8 mouse cellular contexts compared by ENCODE assay signal in the genomic region with DNA sequence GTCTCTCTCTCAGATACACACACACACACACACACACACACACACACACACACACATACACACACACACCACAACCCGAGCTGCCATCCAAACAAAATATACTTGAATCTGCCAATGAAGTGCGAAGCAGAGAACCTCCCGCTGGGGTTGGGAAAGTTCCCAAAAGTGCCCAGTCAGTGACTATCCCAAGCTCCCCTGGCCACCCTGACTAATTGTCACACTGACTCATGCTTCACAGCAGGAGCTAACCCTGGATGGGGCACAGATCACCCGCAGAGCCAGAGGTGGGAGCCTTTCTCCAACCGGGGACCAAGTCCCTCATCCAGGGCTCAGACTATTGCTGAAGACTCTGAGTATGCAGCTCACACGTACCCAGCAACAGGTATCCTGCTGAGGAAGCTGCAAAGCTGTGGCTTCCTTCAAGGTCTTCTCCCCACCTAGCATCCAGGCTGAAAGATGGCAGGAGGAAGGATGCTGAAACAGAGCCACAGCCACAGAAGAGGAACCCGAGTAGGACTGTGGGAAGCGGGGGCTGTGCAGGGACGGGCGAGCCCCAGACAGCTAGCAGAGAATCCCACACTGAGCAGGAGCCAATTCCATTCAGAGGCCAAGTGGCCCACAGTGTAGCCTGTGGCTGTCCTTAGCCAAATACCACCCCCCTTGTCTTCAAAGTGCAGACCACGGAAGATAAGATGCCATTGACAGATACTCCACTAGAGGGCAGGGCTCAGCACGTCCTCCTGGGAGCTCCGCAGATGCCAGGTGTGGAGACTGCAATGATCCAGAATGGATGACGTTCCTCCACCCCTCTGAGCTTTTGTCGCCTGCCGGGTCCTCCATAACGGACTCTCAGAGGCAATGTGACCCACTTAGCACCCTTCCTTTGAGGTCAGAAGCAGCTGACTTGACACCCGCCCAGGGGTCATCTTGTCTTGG. TPM values are rescaled to one million over a fixed set of nuclear protein-coding genes. Genes with fewer than 3 reads are reported as not detected.
DNase-seq lines count a peak whose midpoint lies in the region; ATAC-seq lines count a peak whose summit lies in the region.

No protein-coding gene starts in this region.

- WGBS in hindbrain, embryonic 11.5 days, result 30% methylated on average over 18 of the region's 18 CpGs

- H3K4me2 ChIP-seq in hindbrain, embryonic 11.5 days (replicated peaks; ENCODE audit: low read depth, low read length), result no peak overlapping the region

- H3K27me3 ChIP-seq in hindbrain, embryonic 11.5 days (ENCODE audit: control insufficient read depth, insufficient read depth, low read length), result no peaks in the 10 kb centered on the region

- H3K9me3 ChIP-seq in hindbrain, embryonic 11.5 days (ENCODE audit: control insufficient read depth, low read length), result no peaks in the 10 kb centered on the region

- no peak overlapping the region for H3K4me3 ChIP-seq in hindbrain, embryonic 11.5 days (ENCODE audit: low read depth, low read length)

- H3K9ac ChIP-seq in hindbrain, embryonic 11.5 days (ENCODE audit: low read depth, low read length), result no peak overlapping the region

- peak; percentile 13 for DNase-seq in WW6 (ENCODE audit: low read depth, low spot score)
- peak; percentile 52 for DNase-seq in cerebellum, adult 8-10 months
- peak; percentile 71 for DNase-seq in hindbrain, embryonic 11.5 days (ENCODE audit: low spot score)
- peak; percentile 61 to 71 for DNase-seq in layer of hippocampus, postnatal 14 days (ENCODE audit: low spot score in 2 of 2)
- DNase-seq in lung, postnatal 36 days, result peak; percentile 55
- peak; percentile 18 to 45 for DNase-seq in right cerebral cortex, postnatal 36 days (ENCODE audit: low spot score in 2 of 2)
- no peak for DNase-seq in T-cell, adult 2 months (ENCODE audit: low spot score)

- peak; percentile 96 for ATAC-seq in frontal cortex, adult (ENCODE audit: low TSS enrichment)
- peak; percentile 54; the same call in 1 of the 2 replicates for ATAC-seq in hindbrain, embryonic 11.5 days (ENCODE audit: low FRiP score)

- no peaks in the 10 kb centered on the region for H3K36me3 ChIP-seq in hindbrain, embryonic 11.5 days (ENCODE audit: control insufficient read depth, insufficient read depth, low read length)

- H3K4me1 ChIP-seq in hindbrain, embryonic 11.5 days (replicated peaks; ENCODE audit: control insufficient read depth, insufficient read depth, low read length), result no peaks in the 10 kb centered on the region

- H3K27ac ChIP-seq in hindbrain, embryonic 11.5 days (ENCODE audit: low read depth, low read length), result no peak overlapping the region

RNA-seq across cellular contexts. Expression of a gene that starts 48.9 kb away (rescaled TPM):
- 16.5 and 18.3 TPM in 2 replicates for polyA plus RNA-seq in hindbrain, embryonic 11.5 days (2014; fragmentation: Nextera tagmentation; extraction: Ambion mirVana)
- 10 to 100 TPM; 46.2 to 48.5 TPM for total RNA-seq in layer of hippocampus, postnatal 14 days (2021)
